Mouse (Mus musculus) limb, embryonic 12.5 days (tissue): ENCODE measurements around the gene Tmem212. TPM values are rescaled to one million over a fixed set of nuclear protein-coding genes. Genes with fewer than 3 reads are reported as not detected.
"Not testable (repeated sequence)": the region's sequence is repeated elsewhere in the genome, so short reads cannot be mapped to it uniquely, and the experiment has no call there.

Experiments
- ATAC-seq: fragments of 200-750 bp; cut with Nextera tagmentation; 2 replicates; pipeline ENCODE4 v1.8.0; 2017; ENCODE audit warnings: low read depth, moderate TSS enrichment; ENCODE audit not compliant: insufficient number of reproducible peaks, insufficient read depth, low FRiP score, low TSS enrichment
- H3K27ac ChIP-seq: fragments of 300-500 bp; sonication (generic); 2 replicates; pipeline ENCODE4 v1.5.1; 2016; ENCODE audit warnings: mild to moderate bottlenecking, moderate library complexity
- H3K27me3 ChIP-seq: fragments of 300-500 bp; sonication (generic); 2 replicates; pipeline ENCODE4 v1.6.1; 2016; ENCODE audit warnings: mild to moderate bottlenecking, moderate library complexity
- H3K36me3 ChIP-seq: fragments of 300-500 bp; sonication (generic); 2 replicates; pipeline ENCODE4 v1.6.1; 2016; ENCODE audit warnings: mild to moderate bottlenecking, moderate library complexity
- H3K4me1 ChIP-seq: fragments of 300-500 bp; sonication (generic); replicated peaks from 2 replicates; pipeline ENCODE4 v1.6.1; 2016
- H3K4me2 ChIP-seq: fragments of 300-500 bp; sonication (generic); 2 replicates; pipeline ENCODE4 v1.6.1; 2016; ENCODE audit warnings: mild to moderate bottlenecking, moderate library complexity
- H3K4me3 ChIP-seq: fragments of 300-500 bp; sonication (generic); replicated peaks from 2 replicates; pipeline ENCODE4 v1.5.1; 2016; ENCODE audit warnings: mild to moderate bottlenecking
- H3K9ac ChIP-seq: fragments of 300-500 bp; sonication (generic); replicated peaks from 2 replicates; pipeline ENCODE4 v1.6.1; 2016; ENCODE audit warnings: mild to moderate bottlenecking, moderate library complexity
- H3K9me3 ChIP-seq: fragments of 300-500 bp; sonication (generic); 2 replicates; pipeline ENCODE4 v1.6.1; 2016; ENCODE audit warnings: mild to moderate bottlenecking, moderate library complexity
- WGBS: fragments of 180-500 bp; shearing (Covaris S2); methylation state at CpG from one replicate; pipeline ENCODE4 v1.1.7; 2016; 5-methylcytosine and 5-hydroxymethylcytosine counted together
- polyA plus RNA-seq: library from polyadenylated mRNA; unstranded; fragments of >200 nt; fragmentation: Nextera tagmentation; extraction: Ambion mirVana; gene quantifications from 2 replicates; pipeline ENCODE4 v1.2.1, GENCODE M21; 2016

Tmem212 gene
- not detected in 2 replicates for polyA plus RNA-seq

GRCm38 (mm10) chr3:27896318-27896892 is at the start of gene Tmem212:
TSS of gene Tmem212 (minus strand) at chr3:27896368.
- Histone ChIP-seq H3K4me3 (no peak within 1 kb of the TSS), H3K27me3 (no peaks in the 10 kb centered on the region), H3K36me3 (no peaks in the 10 kb centered on the region), H3K9ac (no peak within 1 kb of the TSS), H3K9me3 (no peaks in the 10 kb centered on the region), H3K4me1 (no peaks in the 10 kb centered on the region), H3K4me2 (no peak within 1 kb of the TSS), H3K27ac (no peak within 1 kb of the TSS)
- no peak for ATAC-seq
- WGBS, result 72% methylated on average over 8 of the region's 8 CpGs

- ATAC-seq, H3K4me3 ChIP-seq, H3K9ac ChIP-seq, H3K27ac ChIP-seq, H3K9me3 ChIP-seq, H3K36me3 ChIP-seq, H3K27me3 ChIP-seq, H3K4me2 ChIP-seq: not testable (repeated sequence)
- 76% methylated on average over 2 of the region's 2 CpGs for WGBS
- H3K4me1 ChIP-seq, result peaks cover 16% of the 10 kb centered on the region
These were observed 49.2 kb upstream of the Tmem212 start for GRCm38 (mm10) chr3:27945397-27945796.

DNA sequence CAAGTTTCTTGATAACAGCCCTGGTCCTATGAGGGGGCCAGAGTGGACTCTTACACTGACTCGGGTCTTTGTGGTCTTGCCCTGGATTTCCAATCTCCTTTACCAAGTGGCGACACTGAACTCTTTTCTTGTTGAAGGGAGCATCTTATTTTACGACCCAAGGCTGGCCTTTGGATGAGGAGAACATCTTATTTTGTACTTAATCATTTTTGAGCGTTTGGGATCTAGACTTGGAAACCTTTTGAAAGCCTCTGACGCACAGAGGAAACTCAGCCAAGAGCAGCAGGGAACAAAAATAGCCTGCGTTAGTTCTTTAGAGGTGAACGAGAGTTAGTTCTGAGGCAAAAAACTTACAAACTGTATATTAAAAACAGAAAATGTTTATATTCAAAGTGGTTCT is 46.8 kb upstream of the Tmem212 start:
- H3K9me3 ChIP-seq, result no peaks in the 10 kb centered on the region
- H3K4me3 ChIP-seq, result no peak overlapping the region
- no peak overlapping the region for H3K4me2 ChIP-seq
- no peak overlapping the region for H3K27ac ChIP-seq
- no peaks in the 10 kb centered on the region for H3K36me3 ChIP-seq
- 0 out of 2 replicates have a peak, but pooled peaks cover 4% of the 10 kb centered on the region for H3K27me3 ChIP-seq
- peaks cover 24% of the 10 kb centered on the region for H3K4me1 ChIP-seq
- 86% methylated on average over 7 of the region's 7 CpGs for WGBS
- no peak for ATAC-seq
- H3K9ac ChIP-seq, result no peak overlapping the region

- 72% methylated on average over 3 of the region's 3 CpGs for WGBS
- peaks cover 26% of the 10 kb centered on the region for H3K4me1 ChIP-seq
- no peaks in the 10 kb centered on the region for H3K9me3 ChIP-seq
- H3K9ac ChIP-seq, result no peak overlapping the region
- H3K27me3 ChIP-seq, result 0 out of 2 replicates have a peak, but pooled peaks cover 4% of the 10 kb centered on the region
- no peak overlapping the region for H3K4me3 ChIP-seq
- no peak overlapping the region for H3K27ac ChIP-seq
- no peak for ATAC-seq
- no peaks in the 10 kb centered on the region for H3K36me3 ChIP-seq
- no peak overlapping the region for H3K4me2 ChIP-seq
These were observed 45.5 kb upstream of the Tmem212 start for GRCm38 (mm10) chr3:27941634-27942033.

DNA sequence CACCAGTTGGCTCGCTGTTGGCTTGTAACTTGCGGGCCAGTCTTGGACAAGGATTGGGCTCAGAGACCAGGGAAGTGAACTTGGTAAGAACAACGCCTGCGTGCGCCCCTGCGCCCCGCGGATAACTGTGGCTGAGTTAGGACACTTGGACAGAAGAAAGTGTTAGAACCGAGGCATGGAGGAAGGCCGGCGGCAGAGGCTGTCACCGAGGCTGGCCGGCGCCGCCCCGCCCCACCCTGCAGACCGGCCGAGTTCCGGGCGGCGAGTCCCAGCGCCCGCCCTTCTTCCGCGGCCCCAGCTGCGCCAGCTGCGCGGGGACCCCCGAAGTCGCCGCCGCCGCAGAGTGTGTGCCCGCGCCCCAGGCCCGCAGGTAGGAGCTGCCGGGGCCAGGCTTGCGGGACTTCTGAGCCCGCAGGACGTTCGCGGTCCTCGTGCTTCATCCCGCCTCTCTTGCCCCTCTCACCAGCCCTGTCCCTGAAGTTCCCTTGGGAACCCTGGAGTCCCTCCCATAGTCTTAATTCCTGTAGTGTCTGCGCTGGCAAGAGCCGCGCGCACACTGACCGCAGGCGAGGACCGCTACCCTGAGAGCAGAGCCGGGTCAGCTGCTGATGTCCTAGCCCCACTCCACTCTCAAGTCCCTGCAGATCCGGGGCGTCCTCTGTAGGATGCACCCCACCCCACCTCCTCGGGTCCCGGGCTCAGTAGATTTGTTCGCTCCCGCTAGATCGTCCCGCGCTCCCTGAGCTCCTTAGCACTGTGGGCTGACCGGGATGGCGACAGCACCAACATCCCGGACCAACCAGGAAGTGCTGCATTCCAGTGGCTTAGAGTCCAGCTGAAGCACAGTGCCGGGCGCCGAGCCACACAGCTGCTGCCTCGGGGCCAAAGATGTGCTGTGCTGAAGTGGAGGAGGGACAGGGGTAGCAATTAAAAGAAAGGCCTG is 42.5 kb upstream of the Tmem212 start, which contains the start of gene Pld1:
TSS of gene Pld1 (plus strand) at position 315 of the 943 bp plus-strand sequence.
- Histone ChIP-seq H3K4me2 (peak within 1 kb of the TSS; percentile 97), H3K9ac (peak within 1 kb of the TSS; percentile 64), H3K4me1 (peaks cover 26% of the 10 kb centered on the region), H3K4me3 (peak within 1 kb of the TSS; percentile 63), H3K27me3 (0 out of 2 replicates have a peak, but pooled peaks cover 4% of the 10 kb centered on the region), H3K27ac (peak within 1 kb of the TSS; percentile 69), H3K36me3 (no peaks in the 10 kb centered on the region), H3K9me3 (no peaks in the 10 kb centered on the region)
- peak; percentile 88 for ATAC-seq
- WGBS, result under 1% methylated on average over 68 of the region's 68 CpGs

- no peak for ATAC-seq
- Histone ChIP-seq H3K4me2 (peak overlapping the region; percentile 97), H3K9ac (peak overlapping the region; percentile 64; the same call in 1 of the 2 replicates), H3K36me3 (no peaks in the 10 kb centered on the region), H3K9me3 (no peaks in the 10 kb centered on the region), H3K4me3 (peak overlapping the region; percentile 63; the same call in 1 of the 2 replicates), H3K27ac (no peak overlapping the region), H3K27me3 (0 out of 2 replicates have a peak, but pooled peaks cover 4% of the 10 kb centered on the region), H3K4me1 (peaks cover 26% of the 10 kb centered on the region)
- 77% methylated on average over 13 of the region's 13 CpGs for WGBS
These were observed 41.3 kb upstream of the Tmem212 start for GRCm38 (mm10) chr3:27937144-27938110.

DNA sequence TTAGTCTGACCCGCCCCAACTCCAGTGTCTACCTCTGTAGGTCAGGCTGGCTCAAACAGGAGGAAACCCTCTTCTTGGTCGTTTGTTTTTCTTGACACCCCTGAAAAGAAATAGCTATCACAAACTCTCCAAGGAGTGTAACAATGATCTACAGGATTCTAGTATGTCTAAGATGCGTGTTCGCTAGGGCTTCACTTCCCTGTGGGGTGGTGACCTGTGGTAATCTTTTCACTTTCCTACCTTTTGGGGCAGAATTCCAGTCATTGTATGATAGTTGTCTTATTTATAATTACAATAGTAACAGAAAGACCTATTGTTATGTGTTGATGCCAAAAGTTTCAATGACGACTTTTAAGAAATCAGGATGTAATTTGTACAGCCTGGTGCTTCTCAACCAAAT is 40.6 kb upstream of the Tmem212 start:
- H3K27me3 ChIP-seq, result 0 out of 2 replicates have a peak, but pooled peaks cover 4% of the 10 kb centered on the region
- H3K4me2 ChIP-seq, result no peak overlapping the region
- no peak for ATAC-seq
- peaks cover 23% of the 10 kb centered on the region for H3K4me1 ChIP-seq
- no peaks in the 10 kb centered on the region for H3K9me3 ChIP-seq
- H3K9ac ChIP-seq, result no peak overlapping the region
- no peak overlapping the region for H3K27ac ChIP-seq
- 85% methylated on average over 5 of the region's 5 CpGs for WGBS
- no peak overlapping the region for H3K4me3 ChIP-seq
- no peaks in the 10 kb centered on the region for H3K36me3 ChIP-seq

DNA sequence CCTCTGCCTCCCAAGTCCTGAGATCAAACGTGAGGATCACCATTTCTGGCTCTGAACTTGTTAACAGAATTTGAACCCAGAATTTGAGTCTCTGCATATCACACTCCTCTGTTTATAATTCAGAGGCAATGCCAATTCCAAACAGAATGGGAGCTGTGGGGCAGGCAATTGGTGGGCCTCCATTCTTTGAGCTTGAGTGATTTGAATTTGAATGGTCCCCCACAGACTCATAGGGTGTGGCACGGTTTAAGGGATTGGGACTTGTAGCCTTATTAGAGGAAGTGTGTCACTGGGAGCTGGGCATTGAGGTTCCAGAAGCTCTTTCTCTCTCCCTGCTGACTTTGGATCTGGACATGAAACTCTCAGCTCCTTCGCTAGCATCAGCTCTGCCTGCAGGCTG is 39.5 kb upstream of the Tmem212 start:
- Histone ChIP-seq H3K36me3 (no peaks in the 10 kb centered on the region), H3K9ac (no peak overlapping the region), H3K27ac (no peak overlapping the region), H3K4me3 (no peak overlapping the region), H3K4me2 (no peak overlapping the region), H3K27me3 (0 out of 2 replicates have a peak, but pooled peaks cover 4% of the 10 kb centered on the region), H3K4me1 (peaks cover 18% of the 10 kb centered on the region), H3K9me3 (no peaks in the 10 kb centered on the region)
- 87% methylated on average over 3 of the region's 3 CpGs for WGBS
- no peak for ATAC-seq

GRCm38 (mm10) chr3:27932391-27932790 is 36.2 kb upstream of the Tmem212 start:
- Histone ChIP-seq H3K36me3 (no peaks in the 10 kb centered on the region), H3K27ac (no peak overlapping the region), H3K27me3 (no peaks in the 10 kb centered on the region), H3K4me3 (no peak overlapping the region), H3K4me2 (no peak overlapping the region), H3K4me1 (no peaks in the 10 kb centered on the region), H3K9me3 (peaks cover 4% of the 10 kb centered on the region; the same call in 1 of the 2 replicates), H3K9ac (no peak overlapping the region)
- 92% methylated on average over 5 of the region's 5 CpGs for WGBS
- ATAC-seq, result no peak

- H3K9ac ChIP-seq, result no peak overlapping the region
- no peak overlapping the region for H3K4me2 ChIP-seq
- no peak overlapping the region for H3K4me3 ChIP-seq
- no peaks in the 10 kb centered on the region for H3K27me3 ChIP-seq
- ATAC-seq, result no peak
- H3K9me3 ChIP-seq, result peaks cover 4% of the 10 kb centered on the region; the same call in 1 of the 2 replicates
- H3K36me3 ChIP-seq, result no peaks in the 10 kb centered on the region
- H3K27ac ChIP-seq, result no peak overlapping the region
- no peaks in the 10 kb centered on the region for H3K4me1 ChIP-seq
- WGBS, result 88% methylated on average over 4 of the region's 4 CpGs
These were observed 33.1 kb upstream of the Tmem212 start for GRCm38 (mm10) chr3:27929219-27929618.
